Mouse (Mus musculus): Measurements from ENCODE around the gene Tmigd3.

Tmigd3 gene

GRCm38 (mm10) chr3:105870558-105870957 is at the start of gene Tmigd3, which contains the start of gene Adora3:
TSS of gene Tmigd3 (plus strand) at chr3:105870903.
TSS of gene Adora3 (plus strand) at chr3:105870858.
- DNase-seq = no peak

GRCm38 (mm10) chr3:105821504-105821903 is 49.2 kb upstream of the Tmigd3 start:
- DNase-seq = no peak

- DNase-seq = no peak
These were observed 47.1 kb upstream of the Tmigd3 start for GRCm38 (mm10) chr3:105823609-105824008.

DNA sequence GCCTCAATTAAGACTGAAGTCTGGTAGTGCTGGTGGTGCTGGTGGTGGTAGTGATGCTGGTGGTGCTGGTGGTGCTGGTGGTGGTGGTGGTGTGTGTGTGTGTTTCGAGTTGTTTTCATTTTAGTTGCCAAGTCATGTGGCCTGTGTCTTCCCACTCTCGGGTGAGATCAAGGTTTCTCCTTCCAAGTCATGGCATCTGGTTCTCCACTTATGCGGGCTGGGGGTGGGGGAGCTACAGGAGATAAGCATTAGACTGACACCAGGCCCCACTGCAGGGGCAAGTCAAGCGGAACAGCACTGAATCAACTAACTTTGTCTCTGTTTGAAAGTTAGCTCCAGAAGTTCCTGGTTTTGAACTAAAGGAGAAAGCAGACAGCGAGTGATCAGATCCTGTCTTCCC is 46.6 kb upstream of the Tmigd3 start:
- no peak for DNase-seq

DNA sequence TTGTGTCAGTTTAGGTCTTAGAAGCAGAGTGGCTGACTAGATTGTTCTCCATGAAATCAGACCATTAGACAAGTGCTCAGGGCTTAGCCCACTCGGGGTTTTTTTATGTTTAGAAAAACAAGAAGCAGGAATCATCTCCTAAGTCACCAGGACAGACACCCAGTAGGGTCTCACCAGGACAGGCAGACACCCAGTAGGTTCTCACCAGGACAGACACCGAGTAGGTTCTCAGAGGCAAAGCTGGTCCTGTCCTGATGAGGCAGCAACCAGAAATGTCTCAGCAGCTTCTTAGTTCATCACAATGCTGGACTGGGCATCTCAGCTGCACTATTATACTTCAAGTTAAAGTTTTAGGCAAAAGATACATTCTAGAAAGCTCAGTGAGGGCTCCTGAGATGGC is 46.0 kb upstream of the Tmigd3 start:
- no peak for DNase-seq

DNA sequence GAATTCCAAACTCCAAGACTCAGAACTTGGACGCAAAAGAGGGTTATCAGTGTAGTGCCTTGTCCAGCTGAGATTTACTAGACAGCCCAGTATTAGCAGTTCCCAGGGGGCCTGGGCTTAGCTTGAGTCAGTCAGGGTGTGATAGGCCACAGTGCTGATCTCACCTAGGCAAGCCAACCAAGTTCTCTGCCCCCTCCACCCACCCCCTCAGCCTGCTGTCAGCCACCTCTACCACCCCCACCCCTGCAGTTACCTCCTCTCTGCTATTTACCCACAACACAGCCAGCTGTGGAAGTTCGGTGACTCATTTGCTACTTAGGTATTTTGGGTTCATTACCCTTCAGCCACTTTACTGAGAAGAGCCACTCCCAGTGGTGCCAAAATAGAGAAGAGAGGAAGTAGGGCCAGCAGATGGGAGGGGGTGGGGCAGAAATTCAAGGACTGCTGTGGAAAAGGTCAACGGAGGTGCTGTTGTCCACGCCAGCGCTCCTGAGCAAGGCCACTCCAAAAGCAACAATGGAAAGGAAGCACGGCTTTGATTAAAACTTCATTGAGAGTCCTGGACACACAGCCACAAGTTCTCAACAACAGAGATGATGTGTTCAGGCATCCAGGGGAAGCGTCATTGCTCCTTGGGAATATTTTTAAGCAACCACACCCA is 45.1 kb upstream of the Tmigd3 start:
- peak; percentile 57 for DNase-seq

DNA sequence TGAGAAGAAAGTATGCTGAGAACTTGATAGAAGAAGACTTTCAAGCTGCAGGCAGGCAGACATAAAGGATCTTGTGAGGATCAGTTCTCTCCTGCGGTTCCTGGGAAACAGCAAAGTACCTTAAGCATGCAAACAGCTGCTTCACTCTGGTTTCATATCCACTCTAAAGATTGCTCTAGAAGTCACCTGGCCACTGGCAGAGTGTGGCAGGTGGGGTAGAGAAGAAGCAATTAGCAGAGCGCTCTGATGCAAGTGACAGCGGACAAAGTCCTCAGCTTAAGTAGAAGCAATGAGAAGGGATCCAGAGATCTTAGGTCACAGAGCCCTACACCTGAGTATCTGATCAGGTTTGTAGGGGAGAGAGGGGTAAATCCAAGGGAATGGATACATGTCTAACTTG is 39.1 kb upstream of the Tmigd3 start:
- DNase-seq = no peak

DNA sequence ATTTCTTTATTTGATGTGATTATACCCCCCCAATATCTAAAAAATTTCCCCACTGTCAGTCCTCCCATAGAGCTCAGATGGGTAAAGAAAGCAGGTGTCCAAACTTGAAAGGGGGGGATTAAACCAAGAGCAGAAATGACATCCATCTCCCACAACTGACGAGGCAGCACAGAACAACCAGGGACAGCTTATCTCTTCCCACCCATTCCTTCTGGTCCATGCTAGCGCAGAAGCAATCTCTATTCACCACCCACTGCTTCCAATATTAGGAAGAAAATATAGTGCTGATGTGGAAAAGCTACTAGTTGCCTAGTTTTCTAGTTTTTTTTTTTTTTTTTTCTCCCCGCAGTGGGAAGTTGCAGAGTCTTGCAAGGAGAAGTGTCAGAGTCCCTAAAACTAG is 34.8 kb upstream of the Tmigd3 start:
- DNase-seq = no peak

- DNase-seq = no peak
These were observed 33.8 kb upstream of the Tmigd3 start for GRCm38 (mm10) chr3:105836883-105837282.

GRCm38 (mm10) chr3:105838655-105839054 is 32.0 kb upstream of the Tmigd3 start:
- DNase-seq = no peak

DNA sequence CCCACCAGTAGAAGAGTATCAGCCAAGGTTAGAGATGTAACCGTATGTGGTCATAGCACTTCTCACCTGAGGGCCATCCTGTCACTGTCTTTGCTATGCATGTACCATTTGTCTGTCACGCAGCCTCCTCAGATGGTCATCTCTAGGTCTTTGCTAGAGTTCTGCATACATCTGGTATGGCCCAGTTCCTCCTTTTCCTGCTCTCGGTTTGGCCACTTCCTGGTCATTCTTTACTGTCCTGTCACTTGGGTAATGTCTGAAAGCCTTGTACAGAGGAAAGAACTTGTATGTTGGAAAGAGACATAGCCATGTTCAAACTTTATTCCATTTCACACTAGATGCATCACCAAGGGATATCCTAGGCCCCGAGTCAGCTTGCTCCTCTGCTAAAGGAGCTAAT is 30.9 kb upstream of the Tmigd3 start:
- DNase-seq = no peak

DNA sequence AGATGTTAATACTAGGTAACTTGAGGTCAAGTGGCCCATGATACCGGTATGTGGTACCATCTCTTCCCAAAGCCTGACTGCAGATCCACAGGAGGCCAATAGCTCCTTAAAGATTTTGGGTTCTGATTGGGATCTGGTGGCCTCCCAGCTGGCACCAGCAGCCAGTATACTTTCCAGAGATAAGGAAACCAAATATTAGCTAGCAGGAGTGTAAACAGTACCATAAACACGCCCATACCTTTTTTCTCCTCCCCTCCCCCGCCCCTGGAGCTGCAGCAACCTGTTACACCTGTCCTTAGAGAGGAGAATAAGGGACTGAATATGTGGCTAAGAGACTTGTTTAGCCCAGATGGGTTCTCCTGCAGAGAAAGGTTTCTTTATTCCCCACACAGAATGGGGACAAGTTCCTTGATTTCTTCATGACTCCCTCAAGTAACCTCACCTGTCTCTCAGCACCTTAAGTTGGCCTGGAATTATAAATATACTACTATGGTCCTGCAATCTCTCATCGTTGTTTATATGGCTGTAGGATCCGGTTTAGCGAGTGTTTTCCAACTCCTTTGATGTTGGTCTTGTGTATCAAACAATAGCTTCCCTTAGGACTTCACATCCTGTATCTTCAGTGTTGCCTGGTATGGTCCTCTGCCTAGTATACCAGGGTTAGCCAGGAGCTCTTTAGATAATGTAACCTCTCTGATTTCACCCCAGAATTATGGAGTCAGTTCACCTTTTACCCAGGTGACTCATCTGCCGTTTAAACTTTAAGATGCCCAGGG is 24.2 kb upstream of the Tmigd3 start:
- no peak for DNase-seq

GRCm38 (mm10) chr3:105853781-105854180 is 16.9 kb upstream of the Tmigd3 start:
- DNase-seq = no peak

DNA sequence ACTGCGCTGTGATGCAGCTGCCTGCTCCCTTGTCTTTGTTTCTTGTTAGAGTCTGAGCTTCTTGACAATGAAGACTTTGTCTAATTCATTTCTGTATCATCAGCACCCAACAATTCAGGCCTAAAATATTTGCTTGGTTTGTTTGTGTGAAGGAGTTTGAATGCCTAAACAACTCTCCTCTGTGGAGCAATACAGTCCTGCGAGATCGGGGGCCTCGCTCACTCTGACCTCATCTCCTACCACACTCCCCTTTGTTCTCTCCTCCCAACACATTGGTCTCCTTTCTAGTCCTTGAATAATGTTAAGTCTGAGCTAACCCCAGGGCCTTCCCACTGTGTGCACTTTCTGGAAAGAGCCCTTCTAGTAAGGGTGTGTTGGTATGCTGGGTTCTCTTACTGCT is 15.9 kb upstream of the Tmigd3 start:
- DNase-seq = no peak

- DNase-seq = no peak
These were observed 13.2 kb upstream of the Tmigd3 start for GRCm38 (mm10) chr3:105857513-105857912.

DNA sequence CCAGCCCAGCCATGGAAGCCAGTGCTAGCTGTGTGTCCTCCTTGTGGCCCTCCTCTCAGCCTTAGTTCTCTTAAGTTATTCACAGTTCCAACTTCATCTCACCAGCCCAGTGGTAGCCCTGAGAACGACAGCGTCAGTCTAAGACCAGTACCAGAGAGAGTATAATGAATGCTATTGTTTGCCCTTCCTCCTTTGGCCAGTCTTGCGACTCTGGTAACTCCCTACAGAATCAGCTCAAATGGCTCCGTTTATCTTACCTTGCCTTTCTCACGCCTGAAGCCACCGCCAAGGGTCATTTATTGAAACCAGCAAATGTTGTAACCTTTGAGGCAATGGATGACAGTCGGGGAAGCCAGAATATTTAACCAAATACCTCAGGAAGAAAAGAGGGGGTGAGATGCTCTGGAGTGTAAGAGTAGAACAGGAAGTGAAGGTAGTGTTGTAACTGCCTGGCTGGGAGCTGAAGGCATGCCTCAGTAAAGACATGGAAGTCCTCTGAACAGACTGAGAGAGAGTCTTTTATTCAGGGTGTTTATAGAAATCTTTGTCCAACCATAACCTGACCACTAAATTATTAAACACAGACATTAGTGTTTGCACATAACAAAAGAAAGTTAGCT is 8.8 kb upstream of the Tmigd3 start:
- no peak for DNase-seq

DNA sequence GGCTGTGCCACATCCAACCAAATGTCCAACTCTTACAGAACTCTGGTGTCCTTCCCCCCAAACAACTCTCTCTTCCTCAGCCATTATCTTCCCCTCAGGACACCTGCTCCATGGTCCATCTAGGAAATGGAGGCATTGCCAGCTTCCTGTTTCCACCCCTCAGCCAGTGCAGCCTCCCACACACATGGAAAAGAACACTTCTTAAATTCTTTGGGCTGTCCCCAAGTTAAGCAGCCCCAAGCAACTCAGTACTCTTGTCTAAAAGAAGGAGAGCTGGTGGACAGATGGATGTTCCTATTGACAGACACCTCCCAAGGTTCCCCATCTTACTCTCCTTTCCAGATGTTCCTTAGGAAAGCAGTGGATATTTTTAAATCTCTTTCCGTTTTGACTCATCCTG is 6.6 kb upstream of the Tmigd3 start:
- DNase-seq = no peak

- no peak for DNase-seq
These were observed 5.6 kb upstream of the Tmigd3 start for GRCm38 (mm10) chr3:105865122-105865521.

GRCm38 (mm10) chr3:105868135-105868534 is 2.6 kb upstream of the Tmigd3 start:
- peak; percentile 61 for DNase-seq

DNA sequence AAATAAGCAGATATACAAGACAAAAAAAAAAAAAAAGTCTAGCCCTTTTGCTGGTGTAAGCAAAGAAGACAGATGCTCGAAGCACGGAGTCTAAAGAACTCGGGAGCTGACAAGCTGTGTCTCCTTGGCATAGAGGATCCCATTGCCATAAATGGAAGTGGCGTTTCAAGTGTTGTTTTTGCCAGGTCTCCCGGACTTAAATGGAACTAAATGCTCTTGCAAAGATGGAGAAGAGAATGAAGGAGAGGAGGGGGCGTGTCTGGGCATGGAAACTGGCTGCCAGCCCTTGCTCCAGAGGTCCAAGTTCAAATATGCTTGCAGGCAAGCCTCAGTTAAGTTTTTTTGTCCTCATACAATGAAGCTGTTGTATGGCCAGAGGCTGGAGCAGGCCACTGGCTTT is 1.3 kb downstream of the Tmigd3 start:
- DNase-seq = peak; percentile 52

GRCm38 (mm10) chr3:105872579-105872978 is 1.9 kb downstream of the Tmigd3 start:
- no peak for DNase-seq

DNA sequence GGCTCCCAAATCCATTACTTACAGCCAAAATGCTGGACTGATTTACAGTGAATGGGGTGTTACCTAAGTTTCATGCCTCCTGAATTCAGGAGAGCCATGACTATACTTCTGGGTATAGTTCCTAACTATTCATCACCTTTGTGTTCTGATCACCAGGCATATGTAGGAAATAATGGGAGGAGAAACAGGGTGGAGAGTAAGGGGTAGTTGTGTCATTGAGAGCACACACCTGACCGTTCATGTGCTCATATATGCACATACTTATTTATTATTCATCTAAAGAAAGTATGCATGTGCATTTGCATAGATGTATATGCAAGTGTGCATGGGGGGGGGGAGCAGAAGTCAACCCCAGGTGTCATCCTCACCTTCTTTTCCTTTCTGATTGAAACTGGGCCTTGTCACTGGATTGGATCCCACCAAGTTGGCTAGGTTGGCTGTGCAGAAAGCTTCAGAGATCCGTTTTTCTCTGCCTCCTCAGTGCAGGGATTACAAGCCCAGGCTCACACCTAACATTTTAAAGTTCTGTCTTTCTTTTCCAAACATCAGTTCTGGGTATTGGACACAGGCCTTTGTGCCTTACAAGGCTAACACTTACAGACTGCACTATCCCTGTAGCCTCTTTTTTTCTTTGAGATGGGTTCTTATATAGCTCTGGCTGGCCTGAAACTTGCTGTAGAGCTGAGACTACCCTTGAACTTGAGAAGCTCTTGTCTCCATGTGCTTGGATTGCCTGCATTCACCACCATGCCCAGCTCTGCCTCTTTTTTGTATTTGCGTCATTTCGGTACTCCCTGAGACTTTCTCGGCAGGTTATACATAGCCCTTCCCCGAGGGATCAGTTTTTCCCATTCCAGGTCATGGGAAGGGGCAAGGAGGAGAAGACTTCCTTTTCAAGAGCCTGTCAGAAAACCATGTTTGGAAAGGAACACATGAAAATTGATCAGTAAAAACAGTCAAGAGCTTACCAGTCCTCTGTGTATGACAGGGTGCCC is 3.0 kb downstream of the Tmigd3 start:
- no peak for DNase-seq

DNA sequence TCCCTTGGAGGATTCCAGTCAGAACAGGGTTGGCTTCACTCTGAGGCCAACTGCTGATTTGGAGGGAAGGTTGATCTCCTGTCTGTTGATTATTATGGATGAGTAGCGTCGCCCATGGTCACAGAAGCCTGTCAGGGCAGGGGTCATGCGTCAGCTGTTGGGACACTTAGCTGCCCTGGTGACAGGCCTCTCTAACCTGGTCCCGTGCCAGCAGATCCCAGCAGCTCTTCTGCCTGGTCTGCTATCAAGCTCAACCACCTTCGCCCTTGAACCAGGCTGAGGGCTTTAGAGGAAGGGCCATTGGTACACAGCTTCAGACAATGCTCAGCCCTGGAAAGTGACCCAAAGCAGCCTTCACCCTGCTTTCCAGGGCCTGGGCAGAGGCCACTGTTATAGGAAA is 5.3 kb downstream of the Tmigd3 start:
- peak; percentile 24 for DNase-seq

Data from kidney, adult 9 months (tissue).